Mouse (Mus musculus): ENCODE results near the gene Ttn. TPM values are rescaled to one million over a fixed set of nuclear protein-coding genes. Genes with fewer than 3 reads are reported as not detected.

Gene Ttn
- polyA plus RNA-seq, 1 experiment from 2014 or later = 4.1 TPM

DNA sequence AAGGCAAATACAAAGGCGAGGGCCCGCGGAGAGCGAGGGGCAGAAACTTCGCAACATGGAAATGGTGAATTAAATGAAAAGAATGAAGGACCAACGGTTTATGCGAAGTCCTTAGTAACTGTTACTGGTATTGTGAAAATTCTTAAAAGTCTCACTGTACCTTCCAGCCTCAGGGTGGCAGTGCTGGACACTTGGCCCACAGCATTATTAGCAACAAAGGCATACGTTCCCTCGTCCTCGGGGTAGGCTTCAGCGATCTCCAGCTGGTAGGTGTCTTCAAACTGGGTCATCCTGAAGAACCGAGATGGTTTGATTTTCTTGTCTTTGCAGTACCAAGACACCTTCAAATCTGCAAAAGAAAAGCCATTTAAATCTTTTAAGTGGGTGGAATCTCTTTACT lies 55.4 kb downstream of the Ttn start:
- no peak overlapping the region for H3K4me3 ChIP-seq (ENCODE audit: low read length)
- H3K27me3 ChIP-seq (ENCODE audit: insufficient read depth, low read length) = no peaks in the 10 kb centered on the region
- H3K9me3 ChIP-seq (ENCODE audit: low read length) = no peaks in the 10 kb centered on the region
- H3K4me2 ChIP-seq (replicated peaks; ENCODE audit: low read depth, low read length) = no peak overlapping the region
- 68% methylated on average over 12 of the region's 12 CpGs for WGBS
- H3K36me3 ChIP-seq (ENCODE audit: insufficient read depth, low read length) = no peaks in the 10 kb centered on the region
- H3K4me1 ChIP-seq (ENCODE audit: insufficient read depth, low read length) = no peaks in the 10 kb centered on the region
- H3K9ac ChIP-seq (replicated peaks; ENCODE audit: low read length) = no peak overlapping the region
- ATAC-seq (ENCODE audit: low FRiP score, low TSS enrichment) = no peak
- no peak overlapping the region for H3K27ac ChIP-seq (ENCODE audit: low read length)

- Histone ChIP-seq H3K36me3 (ENCODE audit: insufficient read depth, low read length) (no peaks in the 10 kb centered on the region), H3K4me1 (ENCODE audit: insufficient read depth, low read length) (no peaks in the 10 kb centered on the region), H3K27me3 (ENCODE audit: insufficient read depth, low read length) (no peaks in the 10 kb centered on the region), H3K27ac (ENCODE audit: low read length) (no peak overlapping the region), H3K9ac (replicated peaks; ENCODE audit: low read length) (no peak overlapping the region), H3K9me3 (ENCODE audit: low read length) (no peaks in the 10 kb centered on the region), H3K4me3 (ENCODE audit: low read length) (no peak overlapping the region), H3K4me2 (replicated peaks; ENCODE audit: low read depth, low read length) (no peak overlapping the region)
- WGBS = 94% methylated on average over 10 of the region's 10 CpGs
- ATAC-seq (ENCODE audit: low FRiP score, low TSS enrichment) = no peak
Observed at GRCm38 (mm10) chr2:76914959-76915358, 67.4 kb downstream of the Ttn start.

GRCm38 (mm10) chr2:76908705-76909457 lies 73.5 kb downstream of the Ttn start:
- Histone ChIP-seq H3K27me3 (ENCODE audit: insufficient read depth, low read length) (no peaks in the 10 kb centered on the region), H3K9ac (replicated peaks; ENCODE audit: low read length) (no peak overlapping the region), H3K4me2 (replicated peaks; ENCODE audit: low read depth, low read length) (no peak overlapping the region), H3K36me3 (ENCODE audit: insufficient read depth, low read length) (no peaks in the 10 kb centered on the region), H3K4me1 (ENCODE audit: insufficient read depth, low read length) (no peaks in the 10 kb centered on the region), H3K9me3 (ENCODE audit: low read length) (no peaks in the 10 kb centered on the region), H3K27ac (ENCODE audit: low read length) (no peak overlapping the region), H3K4me3 (ENCODE audit: low read length) (no peak overlapping the region)
- ATAC-seq (ENCODE audit: low FRiP score, low TSS enrichment) = no peak
- 54% methylated on average over 15 of the region's 15 CpGs for WGBS

DNA sequence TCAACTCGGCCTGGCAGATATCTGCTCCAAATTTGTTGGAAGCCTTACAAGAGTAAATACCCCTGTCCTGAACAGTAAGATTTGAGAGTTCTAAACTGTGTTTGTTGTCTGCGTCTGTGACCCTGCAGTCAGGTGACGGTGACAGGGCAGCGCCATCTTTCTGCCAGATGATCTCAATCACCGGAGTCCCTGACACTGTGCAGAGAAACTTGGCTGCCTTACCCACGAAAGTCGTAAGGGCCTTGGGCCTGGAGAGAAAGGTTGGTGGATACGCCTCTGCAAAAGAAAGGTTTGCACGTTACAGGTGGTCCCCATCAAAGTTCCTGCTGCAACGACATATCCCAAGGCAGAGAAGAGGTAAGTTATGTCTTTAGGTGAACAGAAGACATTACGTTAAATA lies 79.0 kb downstream of the Ttn start:
- H3K4me1 ChIP-seq (ENCODE audit: insufficient read depth, low read length) = no peaks in the 10 kb centered on the region
- no peak for ATAC-seq (ENCODE audit: low FRiP score, low TSS enrichment)
- no peak overlapping the region for H3K27ac ChIP-seq (ENCODE audit: low read length)
- no peak overlapping the region for H3K4me3 ChIP-seq (ENCODE audit: low read length)
- H3K27me3 ChIP-seq (ENCODE audit: insufficient read depth, low read length) = no peaks in the 10 kb centered on the region
- WGBS = 89% methylated on average over 11 of the region's 11 CpGs
- H3K4me2 ChIP-seq (replicated peaks; ENCODE audit: low read depth, low read length) = no peak overlapping the region
- peaks cover 5% of the 10 kb centered on the region; the same call in 1 of the 2 replicates for H3K9me3 ChIP-seq (ENCODE audit: low read length)
- no peak overlapping the region for H3K9ac ChIP-seq (replicated peaks; ENCODE audit: low read length)
- no peaks in the 10 kb centered on the region for H3K36me3 ChIP-seq (ENCODE audit: insufficient read depth, low read length)

GRCm38 (mm10) chr2:76901476-76902086 lies 80.8 kb downstream of the Ttn start:
- no peaks in the 10 kb centered on the region for H3K4me1 ChIP-seq (ENCODE audit: insufficient read depth, low read length)
- no peak overlapping the region for H3K4me3 ChIP-seq (ENCODE audit: low read length)
- 86% methylated on average over 24 of the region's 24 CpGs for WGBS
- H3K27me3 ChIP-seq (ENCODE audit: insufficient read depth, low read length) = no peaks in the 10 kb centered on the region
- no peaks in the 10 kb centered on the region for H3K36me3 ChIP-seq (ENCODE audit: insufficient read depth, low read length)
- H3K9me3 ChIP-seq (ENCODE audit: low read length) = peaks cover 5% of the 10 kb centered on the region; the same call in 1 of the 2 replicates
- no peak overlapping the region for H3K9ac ChIP-seq (replicated peaks; ENCODE audit: low read length)
- H3K27ac ChIP-seq (ENCODE audit: low read length) = no peak overlapping the region
- H3K4me2 ChIP-seq (replicated peaks; ENCODE audit: low read depth, low read length) = no peak overlapping the region
- no peak for ATAC-seq (ENCODE audit: low FRiP score, low TSS enrichment)

- no peak overlapping the region for H3K27ac ChIP-seq (ENCODE audit: low read length)
- ATAC-seq (ENCODE audit: low FRiP score, low TSS enrichment) = no peak
- no peaks in the 10 kb centered on the region for H3K27me3 ChIP-seq (ENCODE audit: insufficient read depth, low read length)
- H3K4me3 ChIP-seq (ENCODE audit: low read length) = no peak overlapping the region
- no peak overlapping the region for H3K4me2 ChIP-seq (replicated peaks; ENCODE audit: low read depth, low read length)
- no peak overlapping the region for H3K9ac ChIP-seq (replicated peaks; ENCODE audit: low read length)
- 94% methylated on average over 11 of the region's 11 CpGs for WGBS
- H3K4me1 ChIP-seq (ENCODE audit: insufficient read depth, low read length) = no peaks in the 10 kb centered on the region
- peaks cover 5% of the 10 kb centered on the region; the same call in 1 of the 2 replicates for H3K9me3 ChIP-seq (ENCODE audit: low read length)
- no peaks in the 10 kb centered on the region for H3K36me3 ChIP-seq (ENCODE audit: insufficient read depth, low read length)
Observed at GRCm38 (mm10) chr2:76899886-76900285, 82.5 kb downstream of the Ttn start.

GRCm38 (mm10) chr2:76896990-76897389 lies 85.4 kb downstream of the Ttn start:
- no peak overlapping the region for H3K4me3 ChIP-seq (ENCODE audit: low read length)
- H3K4me1 ChIP-seq (ENCODE audit: insufficient read depth, low read length) = no peaks in the 10 kb centered on the region
- 88% methylated on average over 8 of the region's 8 CpGs for WGBS
- H3K9me3 ChIP-seq (ENCODE audit: low read length) = peaks cover 5% of the 10 kb centered on the region; the same call in 1 of the 2 replicates
- no peak overlapping the region for H3K4me2 ChIP-seq (replicated peaks; ENCODE audit: low read depth, low read length)
- H3K9ac ChIP-seq (replicated peaks; ENCODE audit: low read length) = no peak overlapping the region
- no peak for ATAC-seq (ENCODE audit: low FRiP score, low TSS enrichment)
- no peaks in the 10 kb centered on the region for H3K27me3 ChIP-seq (ENCODE audit: insufficient read depth, low read length)
- no peak overlapping the region for H3K27ac ChIP-seq (ENCODE audit: low read length)
- no peaks in the 10 kb centered on the region for H3K36me3 ChIP-seq (ENCODE audit: insufficient read depth, low read length)

DNA sequence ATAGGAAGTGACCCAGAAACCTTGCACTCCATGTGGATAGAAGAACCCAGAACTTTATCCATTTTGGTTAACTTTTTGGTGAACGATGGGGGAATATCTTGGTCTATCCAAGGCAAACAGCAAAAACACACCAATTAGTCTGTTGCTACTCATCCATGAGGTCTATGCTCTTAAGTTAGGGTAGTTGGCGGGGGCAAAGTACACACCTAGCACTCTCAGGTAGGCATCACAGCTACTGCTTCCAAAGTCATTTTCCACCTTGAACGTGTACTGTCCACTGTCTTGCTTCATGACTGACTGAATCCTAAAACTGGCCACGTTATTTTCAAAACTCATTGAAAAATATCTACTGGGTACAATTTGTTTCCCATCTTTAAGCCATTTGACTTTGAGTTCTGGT lies 87.0 kb downstream of the Ttn start:
- Histone ChIP-seq H3K36me3 (ENCODE audit: insufficient read depth, low read length) (no peaks in the 10 kb centered on the region), H3K9me3 (ENCODE audit: low read length) (peaks cover 5% of the 10 kb centered on the region; the same call in 1 of the 2 replicates), H3K4me3 (ENCODE audit: low read length) (no peak overlapping the region), H3K27ac (ENCODE audit: low read length) (no peak overlapping the region), H3K4me2 (replicated peaks; ENCODE audit: low read depth, low read length) (no peak overlapping the region), H3K9ac (replicated peaks; ENCODE audit: low read length) (no peak overlapping the region), H3K27me3 (ENCODE audit: insufficient read depth, low read length) (no peaks in the 10 kb centered on the region), H3K4me1 (ENCODE audit: insufficient read depth, low read length) (no peaks in the 10 kb centered on the region)
- WGBS = 89% methylated on average over 4 of the region's 4 CpGs
- ATAC-seq (ENCODE audit: low FRiP score, low TSS enrichment) = no peak

DNA sequence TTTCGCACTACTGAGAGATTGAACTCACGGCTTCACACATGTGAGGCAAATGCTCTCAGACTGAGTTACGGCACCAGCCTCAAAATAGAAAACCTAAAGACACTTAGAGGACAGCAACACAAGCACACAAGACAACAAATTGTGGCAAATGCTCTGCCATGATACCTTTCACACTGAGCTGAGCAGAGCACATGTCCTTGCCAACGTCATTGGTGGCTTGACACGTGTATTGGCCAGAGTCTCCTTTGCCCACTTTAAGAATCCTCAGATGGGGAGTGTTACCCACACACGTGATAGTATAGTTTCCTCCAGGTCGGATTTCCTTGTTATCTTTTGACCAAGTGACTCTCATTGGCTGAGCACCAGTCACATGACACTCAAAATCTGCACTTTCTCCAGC lies 93.6 kb downstream of the Ttn start:
- Histone ChIP-seq H3K9ac (replicated peaks; ENCODE audit: low read length) (no peak overlapping the region), H3K4me1 (ENCODE audit: insufficient read depth, low read length) (no peaks in the 10 kb centered on the region), H3K36me3 (ENCODE audit: insufficient read depth, low read length) (no peaks in the 10 kb centered on the region), H3K4me3 (ENCODE audit: low read length) (no peak overlapping the region), H3K27me3 (ENCODE audit: insufficient read depth, low read length) (no peaks in the 10 kb centered on the region), H3K9me3 (ENCODE audit: low read length) (no peaks in the 10 kb centered on the region), H3K27ac (ENCODE audit: low read length) (no peak overlapping the region), H3K4me2 (replicated peaks; ENCODE audit: low read depth, low read length) (no peak overlapping the region)
- no peak for ATAC-seq (ENCODE audit: low FRiP score, low TSS enrichment)
- 80% methylated on average over 7 of the region's 7 CpGs for WGBS

DNA sequence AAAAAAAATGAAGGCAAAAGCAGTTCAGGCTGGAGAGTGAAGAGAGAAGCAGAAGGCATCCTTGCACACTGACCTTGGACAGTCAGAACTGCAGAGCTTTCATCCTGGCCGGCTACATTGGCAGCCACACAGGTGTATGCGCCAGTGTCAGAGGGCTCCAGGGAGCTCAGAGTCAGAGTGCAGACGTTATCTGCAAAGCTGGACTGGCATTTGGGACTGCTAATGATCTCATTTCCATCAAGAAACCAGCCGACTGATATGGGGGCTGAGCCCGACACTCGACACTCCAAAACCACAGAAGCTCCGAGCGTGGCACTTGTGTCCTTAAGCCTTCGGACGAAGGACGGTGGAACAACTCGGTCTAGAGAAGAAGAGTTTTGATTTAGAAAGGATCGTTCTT lies 96.5 kb downstream of the Ttn start:
- Histone ChIP-seq H3K9me3 (ENCODE audit: low read length) (no peaks in the 10 kb centered on the region), H3K4me3 (ENCODE audit: low read length) (no peak overlapping the region), H3K9ac (replicated peaks; ENCODE audit: low read length) (no peak overlapping the region), H3K27ac (ENCODE audit: low read length) (no peak overlapping the region), H3K4me2 (replicated peaks; ENCODE audit: low read depth, low read length) (no peak overlapping the region), H3K4me1 (ENCODE audit: insufficient read depth, low read length) (no peaks in the 10 kb centered on the region), H3K36me3 (ENCODE audit: insufficient read depth, low read length) (no peaks in the 10 kb centered on the region), H3K27me3 (ENCODE audit: insufficient read depth, low read length) (no peaks in the 10 kb centered on the region)
- ATAC-seq (ENCODE audit: low FRiP score, low TSS enrichment) = no peak
- WGBS = 63% methylated on average over 13 of the region's 13 CpGs
